Mouse (Mus musculus) brain, adult 10 weeks (tissue): Measurements from ENCODE around the gene Ceacam11. TPM values are rescaled to one million over a fixed set of nuclear protein-coding genes. Genes with fewer than 3 reads are reported as not detected.

Experiments used
- polyA plus RNA-seq: library from polyadenylated mRNA; stranded (reverse); fragments of 350-450 nt; fragmentation: Illumina TruSeq; extraction: RNeasy Lipid Tissue Mini Kit (QIAGEN cat#74804); gene quantifications from one replicate; pipeline ENCODE4 v1.2.3, GENCODE M21; 2015; ENCODE audit warnings: low read depth, low replicate concordance

The Ceacam11 gene
- not detected for polyA plus RNA-seq

GRCm38 (mm10) chr7:17971824-17972223, at the start of gene Ceacam11:
Ceacam11 (plus strand) TSS chr7:17972124.

GRCm38 (mm10) chr7:18009589-18009988, 37.7 kb downstream of the Ceacam11 start, which contains the start of gene Ceacam13:
Ceacam13 (plus strand) TSS chr7:18009889.

Other genes starting within 250 kb of the Ceacam11 start
- gene Ceacam14, start 159.5 kb upstream of the Ceacam11 start, polyA plus RNA-seq: not detected
- not detected for gene Gm5155, start 100.4 kb upstream of the Ceacam11 start, polyA plus RNA-seq
- not detected for gene Ceacam13, start 37.8 kb downstream of the Ceacam11 start, polyA plus RNA-seq
- gene Ceacam12, start 93.8 kb downstream of the Ceacam11 start, polyA plus RNA-seq: not detected
- gene Igfl3, start 204.4 kb downstream of the Ceacam11 start, polyA plus RNA-seq: not detected